Mouse (Mus musculus): Measurements from ENCODE around the gene 4921504E06Rik. TPM values are rescaled to one million over a fixed set of nuclear protein-coding genes. Genes with fewer than 3 reads are reported as not detected.

4921504E06Rik gene
- polyA plus RNA-seq, 1 experiment = 12.3 TPM

GRCm38 (mm10) chr2:19452531-19453055, 101.1 kb downstream of the 4921504E06Rik start:
- Histone ChIP-seq H3K4me3 (ENCODE audit: control insufficient read depth, low read depth, low read length) (no peak overlapping the region), H3K4me1 (ENCODE audit: control insufficient read depth, insufficient read depth, low read length) (peaks cover 3% of the 10 kb centered on the region; the same call in 1 of the 2 replicates), H3K36me3 (ENCODE audit: control insufficient read depth, insufficient read depth, low read length) (no peaks in the 10 kb centered on the region), H3K27ac (ENCODE audit: control insufficient read depth, insufficient read depth, low read depth, low read length) (no peak overlapping the region), H3K27me3 (ENCODE audit: control insufficient read depth, insufficient read depth, low read length) (no peaks in the 10 kb centered on the region)
- TF ChIP-seq CTCF (IDR thresholded peaks at IDR 0.05; ENCODE audit: control insufficient read depth, insufficient read depth, insufficient replicate concordance, low read depth, low read length) = no peak
- no peak for TF ChIP-seq POLR2A (IDR thresholded peaks at IDR 0.05; ENCODE audit: control insufficient read depth, low read depth, low read length)

- H3K4me3 ChIP-seq (ENCODE audit: control insufficient read depth, low read depth, low read length) = no peak overlapping the region
- no peaks in the 10 kb centered on the region for H3K36me3 ChIP-seq (ENCODE audit: control insufficient read depth, insufficient read depth, low read length)
- H3K27ac ChIP-seq (ENCODE audit: control insufficient read depth, insufficient read depth, low read depth, low read length) = no peak overlapping the region
- H3K27me3 ChIP-seq (ENCODE audit: control insufficient read depth, insufficient read depth, low read length) = no peaks in the 10 kb centered on the region
- TF ChIP-seq CTCF (IDR thresholded peaks at IDR 0.05; ENCODE audit: control insufficient read depth, insufficient read depth, insufficient replicate concordance, low read depth, low read length) = no peak
- TF ChIP-seq POLR2A (IDR thresholded peaks at IDR 0.05; ENCODE audit: control insufficient read depth, low read depth, low read length) = no peak
- H3K4me1 ChIP-seq (ENCODE audit: control insufficient read depth, insufficient read depth, low read length) = peaks cover 20% of the 10 kb centered on the region
These were observed 104.4 kb downstream of the 4921504E06Rik start for GRCm38 (mm10) chr2:19449308-19449707.

- no peak overlapping the region for H3K27ac ChIP-seq (ENCODE audit: control insufficient read depth, insufficient read depth, low read depth, low read length)
- no peaks in the 10 kb centered on the region for H3K36me3 ChIP-seq (ENCODE audit: control insufficient read depth, insufficient read depth, low read length)
- H3K4me3 ChIP-seq (ENCODE audit: control insufficient read depth, low read depth, low read length) = no peak overlapping the region
- no peaks in the 10 kb centered on the region for H3K27me3 ChIP-seq (ENCODE audit: control insufficient read depth, insufficient read depth, low read length)
- TF ChIP-seq CTCF (IDR thresholded peaks at IDR 0.05; ENCODE audit: control insufficient read depth, insufficient read depth, insufficient replicate concordance, low read depth, low read length) (peak; percentile 16; the same call in 1 of the 2 replicates), POLR2A (IDR thresholded peaks at IDR 0.05; ENCODE audit: control insufficient read depth, low read depth, low read length) (no peak)
- peaks cover 20% of the 10 kb centered on the region for H3K4me1 ChIP-seq (ENCODE audit: control insufficient read depth, insufficient read depth, low read length)
These were observed 105.5 kb downstream of the 4921504E06Rik start for GRCm38 (mm10) chr2:19448042-19448700.

GRCm38 (mm10) chr2:19446746-19447145, 107.0 kb downstream of the 4921504E06Rik start:
- H3K27me3 ChIP-seq (ENCODE audit: control insufficient read depth, insufficient read depth, low read length) = no peaks in the 10 kb centered on the region
- peaks cover 20% of the 10 kb centered on the region for H3K4me1 ChIP-seq (ENCODE audit: control insufficient read depth, insufficient read depth, low read length)
- TF ChIP-seq POLR2A (IDR thresholded peaks at IDR 0.05; ENCODE audit: control insufficient read depth, low read depth, low read length) (no peak), CTCF (IDR thresholded peaks at IDR 0.05; ENCODE audit: control insufficient read depth, insufficient read depth, insufficient replicate concordance, low read depth, low read length) (no peak)
- no peak overlapping the region for H3K4me3 ChIP-seq (ENCODE audit: control insufficient read depth, low read depth, low read length)
- H3K27ac ChIP-seq (ENCODE audit: control insufficient read depth, insufficient read depth, low read depth, low read length) = no peak overlapping the region
- H3K36me3 ChIP-seq (ENCODE audit: control insufficient read depth, insufficient read depth, low read length) = no peaks in the 10 kb centered on the region

- Histone ChIP-seq H3K27ac (ENCODE audit: control insufficient read depth, insufficient read depth, low read depth, low read length) (no peak overlapping the region), H3K27me3 (ENCODE audit: control insufficient read depth, insufficient read depth, low read length) (no peaks in the 10 kb centered on the region), H3K4me3 (ENCODE audit: control insufficient read depth, low read depth, low read length) (peak overlapping the region; percentile 52), H3K36me3 (ENCODE audit: control insufficient read depth, insufficient read depth, low read length) (no peaks in the 10 kb centered on the region), H3K4me1 (ENCODE audit: control insufficient read depth, insufficient read depth, low read length) (peaks cover 20% of the 10 kb centered on the region)
- TF ChIP-seq CTCF (IDR thresholded peaks at IDR 0.05; ENCODE audit: control insufficient read depth, insufficient read depth, insufficient replicate concordance, low read depth, low read length) (no peak), POLR2A (IDR thresholded peaks at IDR 0.05; ENCODE audit: control insufficient read depth, low read depth, low read length) (no peak)
These were observed 107.7 kb downstream of the 4921504E06Rik start for GRCm38 (mm10) chr2:19445871-19446501.

- H3K27ac ChIP-seq (ENCODE audit: control insufficient read depth, insufficient read depth, low read depth, low read length) = no peak within 1 kb of the TSS
- H3K4me3 ChIP-seq (ENCODE audit: control insufficient read depth, low read depth, low read length) = peak within 1 kb of the TSS; percentile 52
- no peaks in the 10 kb centered on the region for H3K36me3 ChIP-seq (ENCODE audit: control insufficient read depth, insufficient read depth, low read length)
- peaks cover 20% of the 10 kb centered on the region for H3K4me1 ChIP-seq (ENCODE audit: control insufficient read depth, insufficient read depth, low read length)
- H3K27me3 ChIP-seq (ENCODE audit: control insufficient read depth, insufficient read depth, low read length) = no peaks in the 10 kb centered on the region
- TF ChIP-seq CTCF (IDR thresholded peaks at IDR 0.05; ENCODE audit: control insufficient read depth, insufficient read depth, insufficient replicate concordance, low read depth, low read length) (no peak), POLR2A (IDR thresholded peaks at IDR 0.05; ENCODE audit: control insufficient read depth, low read depth, low read length) (no peak)
These were observed 108.5 kb downstream of the 4921504E06Rik start, which contains the start of gene Ptf1a for GRCm38 (mm10) chr2:19444931-19445831. Gene Ptf1a, plus strand, starts transcription at chr2:19445663.
